ENCODE assay signal across 8 mouse cellular contexts in the genomic region with DNA sequence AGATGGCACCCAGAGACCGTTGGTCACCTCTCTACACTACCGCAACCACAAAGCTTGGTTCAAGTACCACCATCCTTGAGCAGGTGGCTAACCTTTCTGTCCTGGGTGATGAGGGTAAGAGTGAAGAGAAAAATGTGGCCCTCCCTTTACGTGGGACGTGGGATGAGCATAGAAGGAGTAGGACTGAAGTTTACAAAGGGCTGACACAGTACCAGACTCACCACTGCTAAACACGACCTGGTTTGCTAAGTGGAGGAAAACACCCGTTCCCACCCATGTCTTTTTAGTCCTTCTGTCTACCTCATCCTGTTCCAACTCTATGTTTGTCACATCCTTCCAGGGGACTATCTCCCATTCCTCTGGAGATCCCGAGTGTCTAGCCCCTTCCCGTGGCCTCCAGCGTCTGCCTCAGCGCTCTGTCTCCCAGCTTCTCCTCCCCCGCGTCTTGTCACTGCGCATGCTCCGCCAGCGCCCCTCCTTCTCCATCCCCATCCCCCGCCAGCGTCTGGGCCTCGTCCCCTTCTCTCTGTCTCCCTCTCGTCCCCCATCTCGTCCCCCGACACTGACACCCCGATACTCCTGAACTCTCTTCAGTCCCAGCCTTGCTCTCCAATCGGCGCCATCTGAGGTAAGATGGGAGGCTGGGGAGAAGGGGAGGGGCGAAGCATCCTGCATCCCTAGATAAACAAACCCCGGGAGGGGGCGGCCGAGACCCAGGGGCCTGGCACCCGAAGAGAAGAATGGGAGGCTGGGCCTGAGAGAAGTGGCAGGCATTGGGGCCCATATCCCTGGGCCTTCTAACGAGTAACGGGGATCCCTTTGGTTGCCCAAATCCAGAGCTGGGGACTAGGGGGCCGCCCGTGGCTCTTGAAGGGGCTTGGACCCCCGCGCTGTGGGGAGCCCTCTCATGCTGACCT. TPM values are rescaled to one million over a fixed set of nuclear protein-coding genes. Genes with fewer than 3 reads are reported as not detected.
DNase-seq lines count a peak whose midpoint lies in the region; ATAC-seq lines count a peak whose summit lies in the region.

Gene Clip3 (plus strand): TSS at position 514 of the 917 bp plus-strand sequence.

- H3K27me3 ChIP-seq in kidney, embryonic 15.5 days = no peaks in the 10 kb centered on the region
- H3K27me3 ChIP-seq in intestine, embryonic 15.5 days (replicated peaks) = no peaks in the 10 kb centered on the region
- H3K27me3 ChIP-seq in limb, embryonic 13.5 days = no peaks in the 10 kb centered on the region
- no peaks in the 10 kb centered on the region for H3K27me3 ChIP-seq in neural tube, embryonic 12.5 days (replicated peaks)

- DNase-seq in kidney, adult 9 months = no peak
- peak; percentile 75 for DNase-seq in embryo, embryonic 11.5 days (ENCODE audit: low read depth, low spot score)
- peak; percentile 72 to 82 for DNase-seq in gastrocnemius, postnatal 4 days (ENCODE audit: low spot score in 2 of 2)
- peak; percentile 40 for DNase-seq in thymus, postnatal 25 days

- H3K27ac ChIP-seq in kidney, embryonic 15.5 days = peak within 1 kb of the TSS; percentile 71
- peak within 1 kb of the TSS; percentile 41 for H3K27ac ChIP-seq in intestine, embryonic 15.5 days
- peak within 1 kb of the TSS; percentile 52 for H3K27ac ChIP-seq in limb, embryonic 13.5 days
- no peak within 1 kb of the TSS for H3K27ac ChIP-seq in neural tube, embryonic 12.5 days

- H3K9ac ChIP-seq in kidney, embryonic 15.5 days = peak within 1 kb of the TSS; percentile 84
- peak within 1 kb of the TSS; percentile 68 for H3K9ac ChIP-seq in intestine, embryonic 15.5 days
- H3K9ac ChIP-seq in limb, embryonic 13.5 days = peak within 1 kb of the TSS; percentile 93
- H3K9ac ChIP-seq in neural tube, embryonic 12.5 days = peak within 1 kb of the TSS; percentile 91

- peaks cover 23% of the 10 kb centered on the region for H3K36me3 ChIP-seq in kidney, embryonic 15.5 days
- H3K36me3 ChIP-seq in intestine, embryonic 15.5 days = peaks cover under 1% of the 10 kb centered on the region; the same call in 1 of the 2 replicates
- peaks cover 37% of the 10 kb centered on the region for H3K36me3 ChIP-seq in limb, embryonic 13.5 days
- H3K36me3 ChIP-seq in neural tube, embryonic 12.5 days = peaks cover 26% of the 10 kb centered on the region

- 8% methylated on average over 35 of the region's 35 CpGs for WGBS in kidney, embryonic 15.5 days
- WGBS in intestine, embryonic 15.5 days = 8% methylated on average over 35 of the region's 35 CpGs
- 7% methylated on average over 35 of the region's 35 CpGs for WGBS in limb, embryonic 13.5 days
- 7% methylated on average over 35 of the region's 35 CpGs for WGBS in neural tube, embryonic 12.5 days

- peaks cover 22% of the 10 kb centered on the region for H3K4me1 ChIP-seq in kidney, embryonic 15.5 days
- 0 out of 2 replicates have a peak, but pooled peaks cover 2% of the 10 kb centered on the region for H3K4me1 ChIP-seq in intestine, embryonic 15.5 days (replicated peaks)
- peaks cover 28% of the 10 kb centered on the region for H3K4me1 ChIP-seq in limb, embryonic 13.5 days
- peaks cover 28% of the 10 kb centered on the region for H3K4me1 ChIP-seq in neural tube, embryonic 12.5 days

- H3K4me3 ChIP-seq in kidney, embryonic 15.5 days (replicated peaks) = peak within 1 kb of the TSS; percentile 79
- peak within 1 kb of the TSS; percentile 63 for H3K4me3 ChIP-seq in intestine, embryonic 15.5 days (replicated peaks)
- H3K4me3 ChIP-seq in limb, embryonic 13.5 days = peak within 1 kb of the TSS; percentile 84
- H3K4me3 ChIP-seq in neural tube, embryonic 12.5 days = peak within 1 kb of the TSS; percentile 75

- peak; percentile 85 for ATAC-seq in kidney, embryonic 15.5 days (replicated peaks; ENCODE audit: low FRiP score)
- peak; percentile 79 for ATAC-seq in intestine, embryonic 15.5 days
- ATAC-seq in limb, embryonic 13.5 days (ENCODE audit: low FRiP score, low read depth) = peak; percentile 76
- peak; percentile 83 for ATAC-seq in neural tube, embryonic 12.5 days (ENCODE audit: low FRiP score, low read depth)

- H3K4me2 ChIP-seq in kidney, embryonic 15.5 days = peak within 1 kb of the TSS; percentile 79
- peak within 1 kb of the TSS; percentile 67 for H3K4me2 ChIP-seq in intestine, embryonic 15.5 days (replicated peaks)
- peak within 1 kb of the TSS; percentile 97 for H3K4me2 ChIP-seq in limb, embryonic 13.5 days (replicated peaks)
- peak within 1 kb of the TSS; percentile 93 for H3K4me2 ChIP-seq in neural tube, embryonic 12.5 days (replicated peaks)

- H3K9me3 ChIP-seq in kidney, embryonic 15.5 days (replicated peaks) = no peaks in the 10 kb centered on the region
- no peaks in the 10 kb centered on the region for H3K9me3 ChIP-seq in intestine, embryonic 15.5 days
- H3K9me3 ChIP-seq in limb, embryonic 13.5 days = no peaks in the 10 kb centered on the region
- H3K9me3 ChIP-seq in neural tube, embryonic 12.5 days = no peaks in the 10 kb centered on the region

RNA-seq across cellular contexts. Expression of gene Clip3, which starts in this region (rescaled TPM):
- polyA plus RNA-seq in kidney, embryonic 15.5 days (2015; fragmentation: Nextera tagmentation; extraction: Ambion mirVana) = 33.3 and 36.5 TPM in 2 replicates
- total RNA-seq in gastrocnemius, postnatal 4 days (2021) = 10 to 100 TPM; 29.8 to 42.1 TPM
- 22.6 and 23.4 TPM in 2 replicates for polyA plus RNA-seq in intestine, embryonic 15.5 days (2015; fragmentation: Nextera tagmentation; extraction: Ambion mirVana)
- polyA plus RNA-seq in limb, embryonic 13.5 days (2015; fragmentation: Nextera tagmentation; extraction: Ambion mirVana) = 51.2 and 51.5 TPM in 2 replicates
- polyA plus RNA-seq in neural tube, embryonic 12.5 days (2016; fragmentation: Nextera tagmentation; extraction: Ambion mirVana) = 74.3 and 87.2 TPM in 2 replicates
